Mouse (Mus musculus): ENCODE measurements around the gene Eid2b. TPM values are rescaled to one million over a fixed set of nuclear protein-coding genes. Genes with fewer than 3 reads are reported as not detected.

Gene Eid2b
- polyA plus RNA-seq, 1 experiment from 2014 or later, result 37.7 TPM

GRCm38 (mm10) chr7:28301616-28302433, 24.3 kb downstream of the Eid2b start, which contains the start of gene Dll3:
Gene Dll3, minus strand, starts transcription at chr7:28302238.
- Histone ChIP-seq H3K36me3 (peaks cover 22% of the 10 kb centered on the region), H3K9ac (replicated peaks) (peak within 1 kb of the TSS; percentile 43), H3K4me1 (peaks cover 40% of the 10 kb centered on the region), H3K27ac (replicated peaks) (peak within 1 kb of the TSS; percentile 66), H3K27me3 (replicated peaks) (peaks cover 5% of the 10 kb centered on the region; the same call in 1 of the 2 replicates), H3K4me3 (replicated peaks) (peak within 1 kb of the TSS; percentile 44), H3K9me3 (replicated peaks) (no peaks in the 10 kb centered on the region), H3K4me2 (peak within 1 kb of the TSS; percentile 73)
- WGBS, result under 1% methylated on average over 30 of the region's 30 CpGs
- ATAC-seq (ENCODE audit: low FRiP score), result peak; percentile 69

DNA sequence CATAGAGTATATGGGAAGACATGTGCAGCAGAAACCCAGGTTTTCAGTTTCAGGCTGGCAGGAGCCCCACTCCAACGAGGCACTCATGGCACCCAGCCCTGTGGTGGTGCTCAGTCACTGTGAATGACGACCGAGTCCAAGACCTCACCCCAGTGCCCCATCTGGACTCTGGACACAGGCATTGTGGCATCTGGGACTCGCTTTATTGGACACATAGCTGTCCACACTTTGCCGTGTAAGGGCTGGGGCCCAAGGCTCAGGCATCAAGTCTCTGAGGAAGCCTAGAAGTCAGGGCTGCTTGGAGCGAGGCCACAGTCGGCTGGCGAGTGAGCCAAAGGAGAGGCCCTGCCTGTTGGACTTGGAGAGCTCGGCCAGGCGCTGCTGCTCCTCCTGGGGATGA, 28.1 kb downstream of the Eid2b start:
- ATAC-seq (ENCODE audit: low FRiP score), result no peak
- H3K9ac ChIP-seq (replicated peaks), result no peak overlapping the region
- H3K9me3 ChIP-seq (replicated peaks), result no peaks in the 10 kb centered on the region
- H3K27ac ChIP-seq (replicated peaks), result no peak overlapping the region
- no peaks in the 10 kb centered on the region for H3K27me3 ChIP-seq (replicated peaks)
- H3K4me3 ChIP-seq (replicated peaks), result no peak overlapping the region
- H3K36me3 ChIP-seq, result peaks cover 56% of the 10 kb centered on the region
- H3K4me1 ChIP-seq, result peaks cover 34% of the 10 kb centered on the region
- WGBS, result 86% methylated on average over 10 of the region's 10 CpGs
- no peak overlapping the region for H3K4me2 ChIP-seq

DNA sequence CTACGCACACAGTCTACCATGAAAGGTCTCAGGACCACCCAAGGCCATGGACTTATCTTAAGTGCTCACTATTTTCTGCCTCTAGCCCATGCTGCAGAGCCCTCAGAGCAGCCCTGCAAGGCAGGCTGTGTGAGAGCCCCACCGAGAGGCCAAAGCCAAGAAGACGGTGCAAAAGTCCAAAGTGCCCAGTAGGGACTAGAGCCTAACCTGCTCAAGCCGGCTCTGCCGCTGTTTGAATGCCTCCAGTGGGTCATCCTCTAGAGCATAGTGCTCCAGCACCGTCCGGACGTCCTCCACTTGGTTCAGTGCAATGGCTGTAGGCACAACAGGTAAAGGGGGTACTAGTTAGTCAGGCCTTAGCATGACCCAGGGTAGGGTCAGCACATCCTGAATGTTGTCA, 28.7 kb downstream of the Eid2b start:
- ATAC-seq (ENCODE audit: low FRiP score), result no peak
- H3K9ac ChIP-seq (replicated peaks), result no peak overlapping the region
- 88% methylated on average over 8 of the region's 8 CpGs for WGBS
- H3K4me1 ChIP-seq, result peaks cover 35% of the 10 kb centered on the region
- H3K36me3 ChIP-seq, result peaks cover 56% of the 10 kb centered on the region
- no peak overlapping the region for H3K4me3 ChIP-seq (replicated peaks)
- no peaks in the 10 kb centered on the region for H3K9me3 ChIP-seq (replicated peaks)
- H3K27ac ChIP-seq (replicated peaks), result no peak overlapping the region
- H3K27me3 ChIP-seq (replicated peaks), result no peaks in the 10 kb centered on the region
- H3K4me2 ChIP-seq, result no peak overlapping the region

- Histone ChIP-seq H3K9ac (replicated peaks) (no peak overlapping the region), H3K36me3 (peaks cover 58% of the 10 kb centered on the region), H3K4me3 (replicated peaks) (no peak overlapping the region), H3K4me2 (no peak overlapping the region), H3K9me3 (replicated peaks) (no peaks in the 10 kb centered on the region), H3K27ac (replicated peaks) (no peak overlapping the region), H3K4me1 (peaks cover 25% of the 10 kb centered on the region), H3K27me3 (replicated peaks) (no peaks in the 10 kb centered on the region)
- 35% methylated on average over 9 of the region's 9 CpGs for WGBS
- no peak for ATAC-seq (ENCODE audit: low FRiP score)
These were observed 32.2 kb downstream of the Eid2b start for GRCm38 (mm10) chr7:28309737-28310136.

DNA sequence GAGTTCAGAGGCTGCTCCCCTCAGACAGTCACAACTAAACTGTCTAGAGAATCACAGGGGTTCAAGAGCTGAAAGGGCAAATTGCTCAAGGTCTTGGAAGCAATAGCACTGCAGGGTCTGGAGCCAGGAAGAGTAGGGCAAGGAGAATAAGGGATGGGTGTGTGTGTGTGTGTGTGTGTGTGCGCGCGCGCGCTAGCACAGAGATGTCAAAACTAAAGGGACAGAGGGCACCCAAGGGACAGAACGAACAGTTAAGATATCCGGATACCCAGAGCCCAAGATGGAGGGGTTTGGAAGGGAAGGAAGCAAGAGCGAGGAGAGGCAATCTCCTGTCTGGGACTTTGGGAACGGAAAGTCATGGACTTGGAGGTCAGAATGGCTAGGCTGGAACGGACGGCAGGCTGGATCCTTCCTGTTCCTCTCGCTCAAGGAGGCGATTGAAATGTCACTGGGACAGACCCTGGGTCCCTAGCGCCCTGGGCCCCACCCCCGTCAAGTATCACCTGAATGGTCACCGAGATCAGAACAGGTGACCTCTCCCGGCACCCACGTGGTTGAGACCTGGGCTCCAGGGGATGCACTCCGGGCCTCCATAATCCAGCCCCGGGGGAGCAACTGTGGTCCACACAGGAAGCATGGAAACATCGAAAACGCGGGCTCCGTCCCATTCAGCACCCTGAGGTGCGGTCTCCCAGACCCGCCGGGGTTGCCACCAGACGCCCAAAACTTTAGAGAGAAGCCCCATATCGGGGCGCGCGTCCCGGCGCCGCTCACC, 33.8 kb downstream of the Eid2b start:
- no peaks in the 10 kb centered on the region for H3K27me3 ChIP-seq (replicated peaks)
- H3K4me3 ChIP-seq (replicated peaks), result peak overlapping the region; percentile 65
- no peaks in the 10 kb centered on the region for H3K9me3 ChIP-seq (replicated peaks)
- H3K9ac ChIP-seq (replicated peaks), result peak overlapping the region; percentile 88
- peaks cover 58% of the 10 kb centered on the region for H3K36me3 ChIP-seq
- peak; percentile 67 for ATAC-seq (ENCODE audit: low FRiP score)
- H3K4me1 ChIP-seq, result peaks cover 25% of the 10 kb centered on the region
- peak overlapping the region; percentile 91 for H3K4me2 ChIP-seq
- WGBS, result 6% methylated on average over 35 of the region's 35 CpGs
- peak overlapping the region; percentile 73 for H3K27ac ChIP-seq (replicated peaks)

- Histone ChIP-seq H3K4me2 (peak within 1 kb of the TSS; percentile 91), H3K27ac (replicated peaks) (peak within 1 kb of the TSS; percentile 73), H3K4me1 (peaks cover 25% of the 10 kb centered on the region), H3K36me3 (peaks cover 58% of the 10 kb centered on the region), H3K27me3 (replicated peaks) (no peaks in the 10 kb centered on the region), H3K9me3 (replicated peaks) (no peaks in the 10 kb centered on the region), H3K9ac (replicated peaks) (peak within 1 kb of the TSS; percentile 88), H3K4me3 (replicated peaks) (peak within 1 kb of the TSS; percentile 65)
- peak; percentile 96 for ATAC-seq (ENCODE audit: low FRiP score)
- WGBS, result under 1% methylated on average over 45 of the region's 45 CpGs
These were observed 34.5 kb downstream of the Eid2b start, which contains the start of gene Timm50 for GRCm38 (mm10) chr7:28311926-28312543. Gene Timm50, minus strand, starts transcription at chr7:28312072.

GRCm38 (mm10) chr7:28318036-28318435, 40.5 kb downstream of the Eid2b start:
- WGBS, result 97% methylated on average over 3 of the region's 3 CpGs
- no peak overlapping the region for H3K9ac ChIP-seq (replicated peaks)
- ATAC-seq (ENCODE audit: low FRiP score), result no peak
- H3K27me3 ChIP-seq (replicated peaks), result no peaks in the 10 kb centered on the region
- H3K4me3 ChIP-seq (replicated peaks), result no peak overlapping the region
- no peak overlapping the region for H3K27ac ChIP-seq (replicated peaks)
- H3K36me3 ChIP-seq, result peaks cover 87% of the 10 kb centered on the region
- no peaks in the 10 kb centered on the region for H3K4me1 ChIP-seq
- H3K4me2 ChIP-seq, result no peak overlapping the region
- no peaks in the 10 kb centered on the region for H3K9me3 ChIP-seq (replicated peaks)

- H3K4me2 ChIP-seq, result no peak overlapping the region
- no peak overlapping the region for H3K27ac ChIP-seq (replicated peaks)
- 96% methylated on average over 17 of the region's 17 CpGs for WGBS
- peaks cover 94% of the 10 kb centered on the region for H3K36me3 ChIP-seq
- H3K4me1 ChIP-seq, result no peaks in the 10 kb centered on the region
- no peaks in the 10 kb centered on the region for H3K9me3 ChIP-seq (replicated peaks)
- H3K4me3 ChIP-seq (replicated peaks), result no peak overlapping the region
- no peak for ATAC-seq (ENCODE audit: low FRiP score)
- H3K27me3 ChIP-seq (replicated peaks), result no peaks in the 10 kb centered on the region
- H3K9ac ChIP-seq (replicated peaks), result no peak overlapping the region
These were observed 41.2 kb downstream of the Eid2b start for GRCm38 (mm10) chr7:28318714-28319113.

DNA sequence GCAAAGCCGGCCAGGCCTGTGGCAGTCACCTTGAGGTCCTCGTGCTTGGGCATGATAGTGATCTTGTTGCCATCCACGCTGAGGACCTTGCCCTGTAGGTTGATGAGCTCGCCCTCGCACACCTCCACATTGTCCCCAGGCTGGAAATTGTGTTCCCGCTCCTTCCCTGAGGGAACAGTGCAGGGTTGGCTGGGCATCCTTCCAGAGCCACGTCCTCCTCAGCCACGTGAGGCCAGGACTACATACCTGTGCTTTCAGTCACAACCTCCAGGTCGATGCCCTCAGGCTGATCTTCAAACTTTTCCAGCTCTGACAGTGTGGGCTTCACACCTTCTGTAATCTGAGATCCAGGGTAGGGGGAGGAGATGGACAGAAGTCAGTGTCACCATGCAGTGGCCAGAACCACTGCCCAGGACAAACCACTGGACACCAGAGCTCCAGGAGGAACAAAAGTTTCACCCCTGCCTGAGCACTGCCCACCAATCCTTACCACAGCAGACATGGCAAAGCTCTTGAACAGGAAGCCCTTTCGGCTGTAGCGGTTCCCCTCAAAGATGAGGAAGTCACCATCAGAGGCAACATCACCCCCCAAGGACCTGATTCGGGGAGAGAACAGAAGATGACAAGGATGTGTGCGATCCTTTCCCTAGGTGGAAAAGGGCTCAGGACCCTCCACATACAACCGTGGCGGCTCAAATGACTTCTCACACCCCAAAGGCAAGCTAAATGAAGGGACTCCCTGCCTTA, 44.6 kb downstream of the Eid2b start:
- Histone ChIP-seq H3K27ac (replicated peaks) (no peak overlapping the region), H3K4me1 (no peaks in the 10 kb centered on the region), H3K27me3 (replicated peaks) (no peaks in the 10 kb centered on the region), H3K4me2 (no peak overlapping the region), H3K9ac (replicated peaks) (no peak overlapping the region), H3K9me3 (replicated peaks) (no peaks in the 10 kb centered on the region), H3K36me3 (peaks cover 99% of the 10 kb centered on the region), H3K4me3 (replicated peaks) (no peak overlapping the region)
- ATAC-seq (ENCODE audit: low FRiP score), result no peak
- WGBS, result 96% methylated on average over 15 of the region's 15 CpGs

DNA sequence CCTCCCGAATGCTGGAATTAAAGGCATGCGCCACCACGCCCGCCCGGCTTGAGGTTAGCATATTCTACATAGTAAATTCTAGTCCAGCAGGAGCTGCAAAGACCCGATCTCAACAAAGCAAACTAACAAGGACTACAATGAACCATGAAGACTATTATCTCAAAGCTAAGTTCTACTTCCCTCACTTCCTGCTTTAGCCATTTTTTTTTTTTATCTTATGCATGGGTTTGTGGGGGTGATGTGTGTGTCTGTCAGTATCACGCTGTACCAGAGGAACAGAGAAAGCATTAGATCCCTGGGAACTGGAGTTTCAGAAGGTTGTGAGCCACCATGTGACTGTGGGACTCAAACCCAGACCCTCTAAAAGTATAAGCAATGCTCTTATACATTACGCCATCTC, 47.8 kb downstream of the Eid2b start:
- no peak for ATAC-seq (ENCODE audit: low FRiP score)
- H3K9me3 ChIP-seq (replicated peaks), result no peaks in the 10 kb centered on the region
- no peak overlapping the region for H3K27ac ChIP-seq (replicated peaks)
- H3K9ac ChIP-seq (replicated peaks), result no peak overlapping the region
- no peaks in the 10 kb centered on the region for H3K27me3 ChIP-seq (replicated peaks)
- H3K4me2 ChIP-seq, result no peak overlapping the region
- 98% methylated on average over 8 of the region's 8 CpGs for WGBS
- H3K4me1 ChIP-seq, result no peaks in the 10 kb centered on the region
- H3K4me3 ChIP-seq (replicated peaks), result no peak overlapping the region
- peaks cover 94% of the 10 kb centered on the region for H3K36me3 ChIP-seq

DNA sequence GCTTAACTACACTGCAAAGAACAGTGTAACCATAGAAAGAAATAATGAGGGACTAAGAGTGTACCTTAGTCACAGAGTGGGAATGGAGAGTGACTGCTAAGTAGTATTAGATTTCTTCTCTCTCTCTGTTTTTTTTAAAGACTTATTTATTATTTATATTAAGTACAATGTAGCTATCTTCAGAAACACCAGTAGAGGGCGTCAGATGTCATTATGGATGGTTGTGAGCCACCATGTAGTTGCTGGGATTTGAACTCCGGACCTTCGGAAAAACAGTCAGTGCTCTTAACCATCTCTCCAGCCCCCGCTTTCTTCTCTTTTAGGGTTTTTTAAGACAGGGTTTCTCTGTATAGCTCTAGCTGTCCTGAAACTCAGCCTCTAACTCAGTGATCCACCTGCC, 48.9 kb downstream of the Eid2b start:
- H3K4me1 ChIP-seq, result no peaks in the 10 kb centered on the region
- no peak overlapping the region for H3K4me2 ChIP-seq
- H3K9ac ChIP-seq (replicated peaks), result no peak overlapping the region
- no peak for ATAC-seq (ENCODE audit: low FRiP score)
- peaks cover 93% of the 10 kb centered on the region for H3K36me3 ChIP-seq
- no peak overlapping the region for H3K4me3 ChIP-seq (replicated peaks)
- no peaks in the 10 kb centered on the region for H3K9me3 ChIP-seq (replicated peaks)
- H3K27ac ChIP-seq (replicated peaks), result no peak overlapping the region
- 82% methylated on average over 4 of the region's 4 CpGs for WGBS
- no peaks in the 10 kb centered on the region for H3K27me3 ChIP-seq (replicated peaks)

Measured in neural tube, embryonic 15.5 days (tissue).